Mouse (Mus musculus): ENCODE data around the gene Bcl11a.

- TF ChIP-seq CTCF (IDR thresholded peaks at IDR 0.05; ENCODE audit: low read depth) (no peak), EP300 (IDR thresholded peaks at IDR 0.05; ENCODE audit: low read depth) (no peak)
These were observed 17.9 kb downstream of the Bcl11a start for GRCm38 (mm10) chr11:24095656-24096353.

Data from liver, postnatal 0 days (tissue).